In the genomic region with DNA sequence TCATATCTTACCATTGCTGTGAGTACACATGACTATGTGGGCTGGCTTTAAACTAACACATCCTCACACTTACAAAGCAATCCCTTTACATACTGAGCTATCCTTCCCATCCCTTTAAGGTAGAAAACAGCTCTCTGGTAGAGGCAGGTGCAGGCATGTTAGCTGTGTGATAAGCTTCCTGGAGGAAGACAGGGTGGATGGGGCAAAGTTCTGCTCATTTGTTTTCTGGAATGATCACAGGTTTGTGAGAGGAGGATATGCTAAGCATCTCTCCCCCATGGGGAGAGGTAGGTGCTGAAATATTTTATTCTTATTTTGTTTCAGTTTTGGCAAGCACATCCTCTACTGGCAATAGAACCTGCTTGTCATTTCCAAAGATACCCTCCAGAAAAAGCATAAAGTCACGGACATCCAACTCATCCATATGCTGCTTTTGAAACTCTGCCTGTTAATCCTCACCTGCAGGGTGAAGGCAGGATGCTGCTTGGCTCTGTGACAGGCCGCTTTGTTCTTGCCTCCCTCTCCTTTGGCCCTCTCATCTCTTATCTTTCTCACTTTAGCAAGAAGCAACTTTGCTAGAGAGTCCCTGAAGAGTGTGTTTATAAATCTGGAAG, we compare ENCODE assay signal across 11 mouse cellular contexts.
A peak's percentile ranks its signal among the peaks of the same experiment; 100 is the strongest.
DNase-seq lines count a peak whose midpoint lies in the region.
"Had no signal": no experiment of that assay in that cellular context is flagged by ENCODE, and none has a peak within 500 bp of the region (broad histone marks: within the 10 kb centered on the region; RNA-seq: fewer than 3 reads in every experiment).

No protein-coding gene starts in this region.

- DNase-seq in cerebellum, adult 11-12 months: peak; percentile 69
- peak; percentile 84 for DNase-seq in cerebellum, adult 9-10 months
- peak; percentile 46 for DNase-seq in left cerebral cortex, adult 11 months (ENCODE audit: low spot score)
- DNase-seq in right cerebral cortex, postnatal 10 days (ENCODE audit: low spot score in 2 of 2): peak; percentile 26 to 28
- no peak for DNase-seq in lung, postnatal 25 days (ENCODE audit: low spot score)
- DNase-seq in heart, postnatal 4 days: no peak
- DNase-seq in kidney, adult 9 months: no peak
- DNase-seq: heart, adult 2 months; heart, postnatal 10 days; liver, postnatal 0 days; midbrain, embryonic 14.5 days had no signal

Comparison
In these comparisons a context has a peak if more than half of its experiments do, and no peak if none do; other contexts are left out.
1. DNase-seq: peak in cerebellum, adult 11-12 months (single experiment), cerebellum, adult 9-10 months (single experiment), left cerebral cortex, adult 11 months (single experiment) and right cerebral cortex, postnatal 10 days (2 of 2); none in lung, postnatal 25 days (single experiment), heart, postnatal 4 days (single experiment) and kidney, adult 9 months (single experiment).